In the genomic region with DNA sequence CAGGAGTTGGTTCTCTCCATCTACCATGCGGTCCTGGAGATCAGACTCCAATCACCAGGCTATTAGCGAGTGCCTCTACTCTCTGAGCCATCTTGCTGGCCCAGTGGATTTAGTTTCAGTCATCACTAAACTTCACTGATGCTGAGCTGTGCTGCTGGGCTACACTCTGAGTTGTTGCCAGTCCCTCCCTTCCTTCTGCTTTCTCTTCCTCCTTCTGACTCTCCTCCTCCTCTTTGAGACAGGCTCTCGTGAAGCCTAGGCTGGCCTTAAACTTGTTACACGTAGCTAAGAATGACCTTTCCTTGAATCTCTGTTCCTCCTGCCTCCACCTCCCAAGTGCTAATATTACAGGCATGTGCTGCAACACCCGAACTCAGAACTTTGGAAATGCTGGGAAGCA, we compare ENCODE assay signal across 25 mouse cellular contexts. TPM values are rescaled to one million over a fixed set of nuclear protein-coding genes. Genes with fewer than 3 reads are reported as not detected.
"Had no signal": no experiment of that assay in that cellular context is flagged by ENCODE, and none has a peak within 500 bp of the region (broad histone marks: within the 10 kb centered on the region; RNA-seq: fewer than 3 reads in every experiment).

No protein-coding gene starts in this region.

- H3K9ac ChIP-seq: heart, embryonic 12.5 days; hindbrain, embryonic 13.5 days; hindbrain, embryonic 15.5 days; kidney, embryonic 15.5 days; limb, embryonic 13.5 days; limb, embryonic 15.5 days; liver, embryonic 12.5 days had no signal

- H3K27me3 ChIP-seq: heart, embryonic 12.5 days; hindbrain, embryonic 13.5 days; hindbrain, embryonic 15.5 days; kidney, embryonic 15.5 days; limb, embryonic 13.5 days; limb, embryonic 15.5 days; liver, embryonic 12.5 days had no signal

- DNase-seq: gastrocnemius, postnatal 14 days; gastrocnemius, postnatal 36 days; heart, adult 18-20 months; heart, postnatal 10 days; heart, postnatal 36 days; kidney, adult 11 months; kidney, adult 2 months; kidney, adult 9 months; kidney, postnatal 10 days; kidney, postnatal 25 days; layer of hippocampus, adult 9-11 months; layer of hippocampus, postnatal 36 days; left cerebral cortex, postnatal 4 days had no signal

- ATAC-seq: hindbrain, postnatal 0 days; intestine, embryonic 16.5 days; liver, embryonic 12.5 days had no signal

- H3K4me3 ChIP-seq: heart, embryonic 10.5 days; heart, embryonic 12.5 days; hindbrain, embryonic 13.5 days; hindbrain, embryonic 15.5 days; kidney, embryonic 15.5 days; limb, embryonic 13.5 days; limb, embryonic 15.5 days; liver, embryonic 12.5 days had no signal

- H3K27ac ChIP-seq: heart, embryonic 10.5 days; hindbrain, embryonic 13.5 days; hindbrain, embryonic 15.5 days; hindbrain, postnatal 0 days; kidney, embryonic 15.5 days; limb, embryonic 13.5 days; limb, embryonic 15.5 days; liver, embryonic 12.5 days had no signal

- H3K4me2 ChIP-seq: heart, embryonic 12.5 days; hindbrain, embryonic 13.5 days; hindbrain, embryonic 15.5 days; kidney, embryonic 15.5 days; limb, embryonic 13.5 days; limb, embryonic 15.5 days; liver, embryonic 12.5 days had no signal

- H3K9me3 ChIP-seq: heart, embryonic 10.5 days; heart, embryonic 12.5 days; hindbrain, embryonic 13.5 days; hindbrain, embryonic 15.5 days; kidney, embryonic 15.5 days; limb, embryonic 13.5 days; limb, embryonic 15.5 days; liver, embryonic 12.5 days had no signal

- H3K4me1 ChIP-seq: heart, embryonic 10.5 days; heart, embryonic 12.5 days; hindbrain, embryonic 13.5 days; hindbrain, embryonic 15.5 days; kidney, embryonic 15.5 days; limb, embryonic 13.5 days; limb, embryonic 15.5 days; liver, embryonic 12.5 days had no signal

RNA-seq across cellular contexts. Expression of a gene that starts 16.4 kb away (rescaled TPM):
- total RNA-seq: heart, postnatal 10 days; heart, postnatal 36 days; hematopoietic stem cell, adult 5-6 weeks; liver, adult 2 months had no signal
- polyA plus RNA-seq: liver, adult 2 months had no signal
